Mouse (Mus musculus): Measurements from ENCODE around the gene Vmn2r57.
"Not testable (repeated sequence)": the region's sequence is repeated elsewhere in the genome, so short reads cannot be mapped to it uniquely, and the experiment has no call there.

The Vmn2r57 gene

DNA sequence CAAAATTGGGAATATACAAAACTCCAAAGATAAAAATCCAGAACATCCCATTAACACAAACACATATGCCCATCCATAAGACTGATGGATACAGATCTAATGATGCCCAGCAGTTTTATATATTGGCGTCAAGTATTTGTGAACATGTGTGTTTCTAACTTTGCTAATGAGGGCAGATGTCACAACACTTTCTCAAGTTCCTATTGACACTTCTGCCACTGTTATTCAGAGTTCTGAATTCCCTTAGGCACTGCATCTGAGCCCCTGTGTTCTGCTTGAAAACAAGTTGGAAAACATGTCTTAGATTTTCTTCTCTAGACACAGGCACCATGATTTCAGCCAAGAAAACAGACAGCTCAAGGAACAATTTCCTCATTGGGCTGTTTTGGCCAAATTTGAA is at the start of gene Vmn2r57:
Gene Vmn2r57 (minus strand): TSS at position 101 of the 400 bp plus-strand sequence.
- DNase-seq (ENCODE audit: low read depth), result not testable (repeated sequence)

- no peak for DNase-seq (ENCODE audit: low read depth)
Observed at GRCm38 (mm10) chr7:41497871-41498270, 49.4 kb upstream of the Vmn2r57 start.

DNA sequence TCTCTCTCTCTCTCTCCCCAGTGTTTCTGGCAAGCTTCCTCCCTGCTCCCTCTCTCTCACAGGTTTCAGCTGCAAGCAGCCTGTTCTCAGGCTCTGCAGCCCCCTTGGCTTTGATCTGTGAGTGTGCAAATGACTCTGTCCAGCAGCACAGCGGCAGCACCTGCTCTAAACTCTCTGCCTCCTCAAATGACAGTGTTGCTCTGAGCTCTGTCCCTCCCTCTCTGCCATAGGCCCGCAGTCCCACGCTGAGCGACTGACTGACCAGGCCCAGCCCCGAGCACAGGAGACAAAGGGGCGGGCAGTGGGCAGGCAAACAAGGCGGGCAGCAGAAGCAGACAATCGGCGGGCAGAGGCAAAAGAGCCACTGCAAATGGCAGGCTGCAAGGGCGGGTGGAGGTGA is 3.4 kb upstream of the Vmn2r57 start:
- no peak for DNase-seq (ENCODE audit: low read depth)

DNA sequence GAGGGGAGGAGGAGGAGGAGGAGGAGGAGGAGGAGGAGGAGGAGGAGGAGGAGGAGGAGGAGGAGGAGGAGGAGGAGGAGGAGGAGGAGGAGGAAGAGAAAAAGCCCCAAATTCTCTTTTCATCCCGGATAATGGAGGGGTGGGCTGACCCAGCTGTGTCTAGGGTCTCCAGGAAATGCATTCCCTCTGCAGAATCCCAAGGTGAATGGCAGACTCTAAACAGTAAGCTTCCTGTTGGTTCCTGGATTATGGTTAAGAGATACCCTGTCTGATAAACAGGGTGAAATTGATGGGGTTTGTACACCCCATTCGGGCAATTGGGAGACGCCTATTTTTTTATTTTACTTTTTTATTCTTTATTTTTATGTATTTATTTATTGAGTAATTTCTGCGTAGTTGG is 54.4 kb downstream of the Vmn2r57 start:
- DNase-seq (ENCODE audit: low read depth), result no peak

DNA sequence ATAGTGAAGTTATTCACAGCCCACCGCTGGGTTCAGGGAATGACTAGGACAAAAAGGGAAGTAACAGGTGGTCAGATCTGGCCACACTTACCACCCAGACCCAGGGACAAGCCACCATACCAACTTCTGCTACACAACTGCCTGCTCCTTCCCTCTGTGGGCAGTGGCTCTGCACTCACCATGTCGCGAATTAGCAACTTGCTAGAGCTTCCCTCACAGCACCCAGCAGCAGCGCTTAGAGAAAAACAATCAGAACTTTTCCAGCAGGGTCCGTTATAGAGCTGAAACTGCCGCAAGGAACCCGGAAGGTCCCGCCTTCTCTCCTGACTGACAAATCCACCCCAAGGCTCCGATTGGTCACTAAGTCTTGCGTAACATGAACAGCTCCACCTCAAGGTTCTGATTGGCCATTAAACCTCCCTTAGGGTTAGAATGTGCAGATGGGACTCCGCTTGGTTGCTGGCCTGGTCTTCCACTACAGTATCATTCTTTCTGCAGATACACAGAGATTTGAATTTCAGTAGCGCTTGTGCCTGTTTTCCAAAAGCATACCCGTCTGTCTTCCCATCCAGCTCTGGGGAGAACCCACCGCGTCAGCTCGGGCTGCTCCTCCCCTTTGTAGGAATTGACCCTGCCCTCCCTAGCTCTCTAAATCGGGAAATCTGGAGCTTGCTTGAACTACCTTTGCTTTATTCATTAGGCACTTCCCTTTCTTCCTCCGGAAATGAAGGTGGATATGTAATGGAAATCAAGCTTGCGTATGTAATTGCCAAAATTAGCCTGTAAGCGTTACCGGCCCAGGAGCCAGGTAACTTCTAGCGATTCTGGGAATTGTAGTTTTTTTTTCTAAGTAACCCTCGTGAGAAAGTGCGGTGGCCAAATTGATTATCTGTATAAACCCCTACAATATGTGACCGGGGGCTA is 55.2 kb downstream of the Vmn2r57 start, which contains the start of gene AI987944:
Gene AI987944 (minus strand): TSS at position 332 of the 924 bp plus-strand sequence.
- peak; percentile 73 for DNase-seq (ENCODE audit: low read depth)

Data from c-Kit-positive CD71-negative TER-119-negative erythroid progenitor cells, embryonic 14.5 days (primary cell).